Mouse (Mus musculus) testis, adult 2 months (tissue): ENCODE data around the gene Afap1l2.
A peak's percentile ranks its signal among the peaks of the same experiment; 100 is the strongest.

Experiments used
- CTCF ChIP-seq: fragments of 200-500 bp; IDR thresholded peaks from 2 replicates; pipeline ENCODE4 v1.5.1; 2012; ENCODE audit warnings: low read depth, mild to moderate bottlenecking, inconsistent platforms, low read length, moderate library complexity; ENCODE audit not compliant: control insufficient read depth, insufficient read depth, insufficient replicate concordance
- POLR2A ChIP-seq: fragments of 200-500 bp; IDR thresholded peaks from 2 replicates; pipeline ENCODE4 v1.6.1; 2012; ENCODE audit warnings: low read depth, mild to moderate bottlenecking, inconsistent platforms, low read length, moderate library complexity; ENCODE audit not compliant: control insufficient read depth

DNA sequence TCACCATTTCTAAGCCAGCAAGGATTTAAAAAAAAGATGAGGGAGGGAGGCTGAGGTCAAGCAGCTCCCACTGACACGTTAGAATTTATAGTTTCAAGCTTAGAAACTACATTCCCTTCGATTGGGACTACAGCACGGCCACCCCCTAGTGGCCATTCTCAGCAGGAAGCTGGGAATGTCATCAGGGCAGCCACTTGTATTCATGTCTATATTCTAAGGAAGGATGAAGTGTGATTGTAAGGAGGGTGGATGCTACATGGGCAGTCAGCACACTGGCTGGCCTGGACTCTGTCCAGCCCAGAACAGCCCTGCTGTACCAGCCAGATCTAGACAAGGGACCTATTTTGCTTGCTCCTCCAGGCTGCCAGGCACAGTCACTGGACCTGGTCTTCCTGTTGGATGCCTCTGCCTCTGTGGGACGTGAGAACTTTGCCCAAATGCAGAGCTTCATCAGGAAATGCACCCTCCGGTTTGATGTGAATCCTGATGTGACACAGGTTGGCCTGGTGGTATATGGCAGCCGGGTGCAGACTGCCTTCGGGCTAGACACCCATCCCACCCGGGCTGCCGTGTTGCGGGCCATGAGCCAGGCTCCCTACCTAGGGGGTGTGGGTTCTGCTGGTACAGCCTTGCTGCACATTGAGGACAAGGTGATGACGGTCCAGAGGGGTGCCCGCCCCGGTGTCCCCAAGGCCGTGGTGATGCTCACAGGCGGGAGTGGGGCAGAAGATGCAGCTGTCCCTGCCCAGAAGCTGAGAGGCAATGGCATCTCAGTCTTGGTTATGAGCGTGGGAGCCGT, 99.4 kb downstream of the Afap1l2 start:
- peak; percentile 56; the same call in 1 of the 2 replicates for TF ChIP-seq CTCF
- no peak for TF ChIP-seq POLR2A
